Mouse (Mus musculus) G1E (cell line): ENCODE results near the gene Erich6.

Source experiments
- CTCF ChIP-seq: IDR thresholded peaks from 2 replicates; pipeline ENCODE4 v1.5.1; 2012; ENCODE audit warnings: low read depth, low read length, inconsistent platforms, mixed read lengths
- TAL1 ChIP-seq: conservative IDR thresholded peaks from 2 replicates; pipeline ENCODE4 v1.6.1; 2012; ENCODE audit warnings: low read depth, low read length, inconsistent platforms, mixed read lengths

- TF ChIP-seq TAL1 (no peak), CTCF (no peak)
These were observed 36.3 kb upstream of the Erich6 start for GRCm38 (mm10) chr3:58673295-58673694.
